Mouse (Mus musculus) lung, postnatal 0 days (tissue): ENCODE data around the gene Slc6a1. TPM values are rescaled to one million over a fixed set of nuclear protein-coding genes. Genes with fewer than 3 reads are reported as not detected.

ENCODE experiments used
- ATAC-seq: fragments of 200-750 bp; cut with Nextera tagmentation; 2 replicates; pipeline ENCODE4 v1.8.0; 2017; ENCODE audit warnings: moderate library complexity
- DNase-seq: peaks from one replicate; pipeline ENCODE4 v3.0.0-alpha.2; 2016; ENCODE audit warnings: low spot score
- H3K27ac ChIP-seq: fragments of 300-500 bp; sonication (generic); 2 replicates; pipeline ENCODE4 v1.5.1; 2014; ENCODE audit warnings: antibody characterized with exemption, mild to moderate bottlenecking, low read length, mixed read lengths
- H3K27me3 ChIP-seq: fragments of 300-500 bp; sonication (generic); replicated peaks from 2 replicates; pipeline ENCODE4 v1.6.1; 2014; ENCODE audit warnings: low read length, mixed read lengths; ENCODE audit not compliant: insufficient read depth
- H3K36me3 ChIP-seq: fragments of 300-500 bp; sonication (generic); 2 replicates; pipeline ENCODE4 v1.6.1; 2014; ENCODE audit warnings: low read length, mixed read lengths; ENCODE audit not compliant: insufficient read depth
- H3K4me1 ChIP-seq: fragments of 300-500 bp; sonication (generic); 2 replicates; pipeline ENCODE4 v1.6.1; 2014; ENCODE audit warnings: antibody characterized with exemption, low read depth, low read length, mixed read lengths; ENCODE audit not compliant: insufficient read depth
- H3K4me2 ChIP-seq: fragments of 300-500 bp; sonication (generic); replicated peaks from 2 replicates; pipeline ENCODE4 v1.6.1; 2014; ENCODE audit warnings: low read depth, mild to moderate bottlenecking, low read length, moderate library complexity, mixed read lengths
- H3K4me3 ChIP-seq: fragments of 300-500 bp; sonication (generic); 2 replicates; pipeline ENCODE4 v1.5.1; 2014; ENCODE audit warnings: low read depth, low read length
- H3K9ac ChIP-seq: fragments of 300-500 bp; sonication (generic); replicated peaks from 2 replicates; pipeline ENCODE4 v1.6.1; 2014; ENCODE audit warnings: low read depth, mild to moderate bottlenecking
- H3K9me3 ChIP-seq: fragments of 300-500 bp; sonication (generic); 2 replicates; pipeline ENCODE4 v1.6.1; 2016; ENCODE audit warnings: low read length, mixed read lengths
- CTCF ChIP-seq: IDR thresholded peaks from 2 replicates; pipeline ENCODE4 v1.5.1; 2016; ENCODE audit warnings: antibody characterized with exemption, mild to moderate bottlenecking
- EP300 ChIP-seq: IDR thresholded peaks from 2 replicates; pipeline ENCODE4 v1.6.1; 2016; ENCODE audit warnings: antibody characterized with exemption, mild to moderate bottlenecking, control low read depth
- WGBS: fragments of 180-500 bp; shearing (Covaris S2); extraction: QIAGEN DNeasy Blood & Tissue Kit; methylation state at CpG from one replicate; pipeline ENCODE4 v1.1.7; 2014; 5-methylcytosine and 5-hydroxymethylcytosine counted together
- polyA plus RNA-seq: library from polyadenylated mRNA; unstranded; fragments of >200 nt; fragmentation: Nextera tagmentation; extraction: Ambion mirVana; gene quantifications from 2 replicates; pipeline ENCODE4 v1.2.1, GENCODE M21; 2015

The Slc6a1 gene
- polyA plus RNA-seq, 1 experiment from 2014 or later, result not detected

GRCm38 (mm10) chr6:114258661-114259193 is 23.7 kb upstream of the Slc6a1 start:
- Histone ChIP-seq H3K27me3 (no peaks in the 10 kb centered on the region), H3K36me3 (no peaks in the 10 kb centered on the region), H3K9ac (no peak overlapping the region), H3K9me3 (no peaks in the 10 kb centered on the region), H3K4me1 (no peaks in the 10 kb centered on the region), H3K4me2 (no peak overlapping the region), H3K27ac (no peak overlapping the region), H3K4me3 (no peak overlapping the region)
- no peak for DNase-seq
- ATAC-seq, result no peak
- WGBS, result 70% methylated on average over 3 of the region's 3 CpGs
- TF ChIP-seq CTCF, result no peak
- no peak for TF ChIP-seq EP300

GRCm38 (mm10) chr6:114261609-114262008 is 20.8 kb upstream of the Slc6a1 start:
- Histone ChIP-seq H3K9me3 (no peaks in the 10 kb centered on the region), H3K4me2 (no peak overlapping the region), H3K36me3 (no peaks in the 10 kb centered on the region), H3K27me3 (no peaks in the 10 kb centered on the region), H3K27ac (no peak overlapping the region), H3K4me1 (no peaks in the 10 kb centered on the region), H3K4me3 (no peak overlapping the region), H3K9ac (no peak overlapping the region)
- TF ChIP-seq CTCF (no peak), EP300 (no peak)
- WGBS, result 56% methylated on average over 6 of the region's 6 CpGs
- no peak for ATAC-seq
- no peak for DNase-seq

- no peak overlapping the region for H3K27ac ChIP-seq
- no peak overlapping the region for H3K4me2 ChIP-seq
- H3K9ac ChIP-seq, result no peak overlapping the region
- no peaks in the 10 kb centered on the region for H3K27me3 ChIP-seq
- no peaks in the 10 kb centered on the region for H3K36me3 ChIP-seq
- no peak overlapping the region for H3K4me3 ChIP-seq
- no peak for ATAC-seq
- TF ChIP-seq EP300 (no peak), CTCF (no peak)
- no peak for DNase-seq
- H3K4me1 ChIP-seq, result no peaks in the 10 kb centered on the region
- H3K9me3 ChIP-seq, result no peaks in the 10 kb centered on the region
- WGBS, result 64% methylated on average over 3 of the region's 3 CpGs
These were observed 18.4 kb upstream of the Slc6a1 start for GRCm38 (mm10) chr6:114264010-114264409.

- Histone ChIP-seq H3K36me3 (no peaks in the 10 kb centered on the region), H3K27me3 (no peaks in the 10 kb centered on the region), H3K9me3 (no peaks in the 10 kb centered on the region), H3K9ac (no peak overlapping the region), H3K27ac (no peak overlapping the region), H3K4me3 (no peak overlapping the region), H3K4me1 (no peaks in the 10 kb centered on the region), H3K4me2 (no peak overlapping the region)
- TF ChIP-seq CTCF (no peak), EP300 (no peak)
- DNase-seq (no peak), ATAC-seq (no peak)
- WGBS, result 24% methylated on average over 5 of the region's 5 CpGs
These were observed 18.0 kb upstream of the Slc6a1 start for GRCm38 (mm10) chr6:114264426-114264825.

- Histone ChIP-seq H3K4me1 (no peaks in the 10 kb centered on the region), H3K9ac (no peak overlapping the region), H3K36me3 (no peaks in the 10 kb centered on the region), H3K27me3 (no peaks in the 10 kb centered on the region), H3K9me3 (no peaks in the 10 kb centered on the region), H3K27ac (no peak overlapping the region), H3K4me3 (no peak overlapping the region), H3K4me2 (no peak overlapping the region)
- TF ChIP-seq EP300, result no peak
- no peak for TF ChIP-seq CTCF
- ATAC-seq (no peak), DNase-seq (no peak)
These were observed 16.2 kb upstream of the Slc6a1 start for GRCm38 (mm10) chr6:114266273-114266672.

- Histone ChIP-seq H3K9ac (no peak overlapping the region), H3K9me3 (no peaks in the 10 kb centered on the region), H3K4me2 (no peak overlapping the region), H3K27ac (no peak overlapping the region), H3K27me3 (no peaks in the 10 kb centered on the region), H3K36me3 (no peaks in the 10 kb centered on the region), H3K4me3 (no peak overlapping the region), H3K4me1 (no peaks in the 10 kb centered on the region)
- DNase-seq, result no peak
- TF ChIP-seq CTCF (no peak), EP300 (no peak)
- WGBS, result 39% methylated on average over 4 of the region's 4 CpGs
- no peak for ATAC-seq
These were observed 14.5 kb upstream of the Slc6a1 start for GRCm38 (mm10) chr6:114267979-114268378.

GRCm38 (mm10) chr6:114269589-114269988 is 12.8 kb upstream of the Slc6a1 start:
- Histone ChIP-seq H3K36me3 (no peaks in the 10 kb centered on the region), H3K4me3 (no peak overlapping the region), H3K9me3 (no peaks in the 10 kb centered on the region), H3K27ac (no peak overlapping the region), H3K27me3 (no peaks in the 10 kb centered on the region), H3K9ac (no peak overlapping the region), H3K4me1 (no peaks in the 10 kb centered on the region), H3K4me2 (no peak overlapping the region)
- no peak for DNase-seq
- no peak for ATAC-seq
- WGBS, result 76% methylated on average over 2 of the region's 2 CpGs
- no peak for TF ChIP-seq EP300
- no peak for TF ChIP-seq CTCF
